Mouse (Mus musculus): ENCODE data around the gene Sgsm1. TPM values are rescaled to one million over a fixed set of nuclear protein-coding genes. Genes with fewer than 3 reads are reported as not detected.
A peak's percentile ranks its signal among the peaks of the same experiment; 100 is the strongest.

Sgsm1 gene
- polyA plus RNA-seq, 1 experiment from 2014 or later: 14.8 TPM

GRCm38 (mm10) chr5:113309491-113310376, 852 bp downstream of the Sgsm1 start:
- H3K9ac ChIP-seq: peak overlapping the region; percentile 79
- peak overlapping the region; percentile 91 for H3K4me2 ChIP-seq
- ATAC-seq (ENCODE audit: low FRiP score): no peak
- H3K36me3 ChIP-seq (replicated peaks): no peaks in the 10 kb centered on the region
- peaks cover 27% of the 10 kb centered on the region for H3K27me3 ChIP-seq
- WGBS: 62% methylated on average over 22 of the region's 22 CpGs
- no peak overlapping the region for H3K27ac ChIP-seq
- 0 out of 2 replicates have a peak, but pooled peaks cover 3% of the 10 kb centered on the region for H3K9me3 ChIP-seq
- peak overlapping the region; percentile 68 for H3K4me3 ChIP-seq (replicated peaks)
- peaks cover 50% of the 10 kb centered on the region for H3K4me1 ChIP-seq

GRCm38 (mm10) chr5:113306750-113307477, 3.7 kb downstream of the Sgsm1 start:
- ATAC-seq (ENCODE audit: low FRiP score): peak; percentile 84
- Histone ChIP-seq H3K4me2 (peak overlapping the region; percentile 60), H3K4me1 (peaks cover 52% of the 10 kb centered on the region), H3K9me3 (no peaks in the 10 kb centered on the region), H3K27me3 (peaks cover 27% of the 10 kb centered on the region), H3K4me3 (replicated peaks) (peak overlapping the region; percentile 34), H3K36me3 (replicated peaks) (no peaks in the 10 kb centered on the region), H3K27ac (peak overlapping the region; percentile 93), H3K9ac (peak overlapping the region; percentile 36)
- 1% methylated on average over 25 of the region's 25 CpGs for WGBS

DNA sequence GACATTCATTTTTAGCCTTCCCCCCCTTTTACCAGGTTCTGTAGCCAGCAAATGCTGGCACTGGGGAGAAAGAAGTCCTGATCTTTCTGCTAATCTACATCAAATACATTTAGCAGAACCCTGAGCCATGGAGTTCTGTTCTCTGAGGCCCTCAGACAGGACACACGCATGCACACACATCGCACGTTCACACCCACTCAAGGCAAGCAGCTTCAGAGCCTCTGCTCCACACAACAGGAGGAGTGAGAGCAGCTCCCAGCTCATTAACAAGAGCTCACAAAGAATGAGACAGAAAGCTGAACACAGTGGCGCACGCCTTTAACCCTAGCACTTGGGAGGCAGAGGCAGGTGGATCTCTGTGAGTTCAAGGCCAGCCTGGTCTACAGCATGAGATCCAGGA, 6.1 kb downstream of the Sgsm1 start:
- no peak overlapping the region for H3K4me2 ChIP-seq
- H3K4me3 ChIP-seq (replicated peaks): no peak overlapping the region
- H3K9me3 ChIP-seq: no peaks in the 10 kb centered on the region
- peaks cover 44% of the 10 kb centered on the region for H3K4me1 ChIP-seq
- WGBS: 83% methylated on average over 5 of the region's 5 CpGs
- ATAC-seq (ENCODE audit: low FRiP score): no peak
- peak overlapping the region; percentile 9; the same call in 1 of the 2 replicates for H3K27ac ChIP-seq
- H3K36me3 ChIP-seq (replicated peaks): no peaks in the 10 kb centered on the region
- no peak overlapping the region for H3K9ac ChIP-seq
- peaks cover 30% of the 10 kb centered on the region for H3K27me3 ChIP-seq

DNA sequence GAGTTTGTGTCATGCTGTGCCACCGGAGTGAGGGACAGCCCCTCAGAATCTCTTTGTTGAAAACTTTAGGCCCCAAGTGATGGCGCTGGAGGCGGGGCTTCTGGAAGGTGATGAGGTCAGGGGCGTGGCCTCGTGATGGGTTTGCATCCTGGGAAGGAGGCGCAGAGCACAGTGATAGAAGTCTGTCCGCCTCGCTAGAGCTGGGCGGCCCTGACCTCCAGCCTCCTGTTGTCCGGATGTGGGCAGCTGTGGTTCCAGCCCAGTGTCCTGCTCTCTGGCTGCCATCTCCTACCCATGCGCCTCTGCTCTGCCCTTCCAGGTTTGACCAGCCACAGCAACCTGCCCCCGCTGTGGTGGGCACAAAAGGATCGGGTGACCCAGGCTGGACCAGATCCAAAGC, 8.7 kb downstream of the Sgsm1 start:
- no peak for ATAC-seq (ENCODE audit: low FRiP score)
- H3K4me1 ChIP-seq: peaks cover 25% of the 10 kb centered on the region
- H3K4me3 ChIP-seq (replicated peaks): no peak overlapping the region
- no peak overlapping the region for H3K4me2 ChIP-seq
- H3K36me3 ChIP-seq (replicated peaks): no peaks in the 10 kb centered on the region
- 16% methylated on average over 13 of the region's 13 CpGs for WGBS
- H3K9me3 ChIP-seq: no peaks in the 10 kb centered on the region
- H3K27me3 ChIP-seq: peaks cover 33% of the 10 kb centered on the region; the same call in 1 of the 2 replicates
- H3K9ac ChIP-seq: no peak overlapping the region; the same call in 1 of the 2 replicates
- no peak overlapping the region for H3K27ac ChIP-seq

DNA sequence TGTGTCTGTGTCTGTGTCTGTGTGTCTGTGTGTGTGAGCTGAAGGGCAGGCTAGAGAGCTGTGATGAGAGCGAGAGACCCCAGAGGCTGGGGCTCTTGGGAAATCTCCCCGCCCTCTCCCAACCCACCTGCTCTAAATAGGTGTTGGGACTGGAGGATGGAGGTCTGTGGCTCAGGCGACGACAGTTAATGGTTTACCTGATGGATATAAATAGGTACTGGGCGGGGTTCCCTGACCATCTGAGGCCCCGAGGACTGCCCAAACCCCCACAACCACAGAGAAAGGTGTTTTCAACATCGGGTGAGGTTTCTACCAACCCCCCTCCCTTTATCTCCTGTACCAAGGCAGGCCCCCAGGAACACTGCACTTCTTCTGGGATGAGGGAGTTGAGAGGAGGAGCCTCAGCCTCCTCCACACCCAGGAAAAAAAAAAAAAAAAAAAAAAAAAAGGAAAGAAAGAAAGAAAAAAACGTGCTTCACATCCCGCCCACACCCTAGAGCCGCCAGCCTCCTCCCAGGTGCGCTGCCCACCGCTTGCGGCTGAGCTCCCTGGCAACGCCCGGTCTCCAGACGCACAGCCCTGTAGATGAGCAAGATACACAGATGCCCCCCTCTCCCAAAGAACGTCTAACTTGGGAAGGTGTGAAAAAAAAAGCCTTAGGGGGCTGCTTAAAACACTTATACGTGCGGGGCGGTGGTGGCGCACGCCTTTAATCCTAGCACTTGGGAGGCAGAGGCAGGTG, 10.3 kb downstream of the Sgsm1 start:
- Histone ChIP-seq H3K27ac (no peak overlapping the region), H3K9ac (no peak overlapping the region), H3K9me3 (no peaks in the 10 kb centered on the region), H3K36me3 (replicated peaks) (no peaks in the 10 kb centered on the region), H3K4me2 (no peak overlapping the region), H3K4me3 (replicated peaks) (no peak overlapping the region), H3K27me3 (peaks cover 33% of the 10 kb centered on the region; the same call in 1 of the 2 replicates), H3K4me1 (peaks cover 20% of the 10 kb centered on the region)
- no peak for ATAC-seq (ENCODE audit: low FRiP score)
- WGBS: 89% methylated on average over 22 of the region's 22 CpGs

DNA sequence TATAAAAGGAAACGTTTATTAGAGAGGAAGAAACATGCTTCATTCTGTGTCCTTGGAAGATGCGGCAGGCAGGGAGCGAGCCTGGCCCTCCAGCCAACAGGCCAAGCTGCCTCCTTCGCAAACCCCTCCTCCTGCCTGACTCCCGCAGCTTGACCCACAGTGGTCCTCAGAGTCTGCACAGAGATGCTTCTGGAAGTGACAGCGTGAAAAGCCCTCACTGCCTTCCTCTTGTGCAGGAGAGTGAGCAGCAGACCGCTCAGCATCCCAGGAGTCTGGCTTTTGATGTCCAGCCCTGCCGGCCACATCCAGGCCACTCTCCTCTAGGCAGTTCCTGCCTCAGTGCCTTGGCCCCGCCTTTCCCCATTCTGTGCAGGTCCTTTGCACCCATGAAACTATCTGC, 11.2 kb downstream of the Sgsm1 start:
- Histone ChIP-seq H3K9ac (no peak overlapping the region), H3K4me3 (replicated peaks) (no peak overlapping the region), H3K27me3 (peaks cover 33% of the 10 kb centered on the region; the same call in 1 of the 2 replicates), H3K27ac (no peak overlapping the region), H3K4me2 (no peak overlapping the region), H3K9me3 (no peaks in the 10 kb centered on the region), H3K36me3 (replicated peaks) (no peaks in the 10 kb centered on the region), H3K4me1 (peaks cover 20% of the 10 kb centered on the region)
- no peak for ATAC-seq (ENCODE audit: low FRiP score)
- WGBS: 50% methylated on average over 9 of the region's 9 CpGs

DNA sequence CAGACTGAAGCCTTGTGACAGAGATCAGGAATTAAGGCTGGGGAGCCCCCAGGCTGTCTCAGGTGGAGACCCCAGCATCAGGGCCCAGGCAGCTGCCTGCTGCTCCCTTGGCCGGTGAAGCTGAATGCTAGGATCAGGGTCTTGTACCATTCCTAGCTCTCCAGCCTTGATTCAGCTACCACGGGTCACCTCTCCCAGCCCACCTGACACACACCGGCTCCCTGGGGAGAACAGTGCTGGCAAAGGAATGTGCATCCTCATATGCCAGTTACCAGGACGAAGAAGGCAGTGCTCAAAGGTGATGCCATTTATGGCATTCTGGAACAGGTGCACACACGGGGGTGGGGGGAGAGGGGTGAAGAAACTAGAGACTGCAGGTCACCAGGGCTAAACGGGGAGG, 11.8 kb downstream of the Sgsm1 start:
- no peaks in the 10 kb centered on the region for H3K9me3 ChIP-seq
- peaks cover 20% of the 10 kb centered on the region for H3K4me1 ChIP-seq
- no peak for ATAC-seq (ENCODE audit: low FRiP score)
- H3K27me3 ChIP-seq: peaks cover 33% of the 10 kb centered on the region; the same call in 1 of the 2 replicates
- H3K4me2 ChIP-seq: no peak overlapping the region
- no peaks in the 10 kb centered on the region for H3K36me3 ChIP-seq (replicated peaks)
- H3K9ac ChIP-seq: no peak overlapping the region
- no peak overlapping the region for H3K27ac ChIP-seq
- no peak overlapping the region for H3K4me3 ChIP-seq (replicated peaks)
- WGBS: 81% methylated on average over 6 of the region's 6 CpGs

- no peak overlapping the region for H3K4me2 ChIP-seq
- peaks cover 20% of the 10 kb centered on the region for H3K4me1 ChIP-seq
- no peaks in the 10 kb centered on the region for H3K36me3 ChIP-seq (replicated peaks)
- H3K9ac ChIP-seq: no peak overlapping the region
- H3K27me3 ChIP-seq: peaks cover 33% of the 10 kb centered on the region; the same call in 1 of the 2 replicates
- WGBS: 28% methylated on average over 12 of the region's 12 CpGs
- no peak for ATAC-seq (ENCODE audit: low FRiP score)
- H3K27ac ChIP-seq: no peak overlapping the region
- H3K9me3 ChIP-seq: no peaks in the 10 kb centered on the region
- H3K4me3 ChIP-seq (replicated peaks): no peak overlapping the region
Measured at GRCm38 (mm10) chr5:113298040-113298439, 12.5 kb downstream of the Sgsm1 start.

GRCm38 (mm10) chr5:113295791-113296190, 14.8 kb downstream of the Sgsm1 start:
- Histone ChIP-seq H3K36me3 (replicated peaks) (no peaks in the 10 kb centered on the region), H3K27me3 (peaks cover 43% of the 10 kb centered on the region), H3K9me3 (no peaks in the 10 kb centered on the region), H3K4me1 (peaks cover 21% of the 10 kb centered on the region; the same call in 1 of the 2 replicates), H3K27ac (no peak overlapping the region), H3K9ac (no peak overlapping the region), H3K4me2 (no peak overlapping the region), H3K4me3 (replicated peaks) (no peak overlapping the region)
- peak; percentile 54; the same call in 1 of the 2 replicates for ATAC-seq (ENCODE audit: low FRiP score)
- WGBS: 46% methylated on average over 4 of the region's 4 CpGs

GRCm38 (mm10) chr5:113294575-113294974, 16.0 kb downstream of the Sgsm1 start:
- H3K4me1 ChIP-seq: peaks cover 21% of the 10 kb centered on the region; the same call in 1 of the 2 replicates
- no peaks in the 10 kb centered on the region for H3K9me3 ChIP-seq
- H3K4me2 ChIP-seq: no peak overlapping the region
- WGBS: 90% methylated on average over 5 of the region's 5 CpGs
- H3K9ac ChIP-seq: no peak overlapping the region
- no peak for ATAC-seq (ENCODE audit: low FRiP score)
- H3K27ac ChIP-seq: no peak overlapping the region
- no peak overlapping the region for H3K4me3 ChIP-seq (replicated peaks)
- H3K36me3 ChIP-seq (replicated peaks): no peaks in the 10 kb centered on the region
- H3K27me3 ChIP-seq: peaks cover 46% of the 10 kb centered on the region

DNA sequence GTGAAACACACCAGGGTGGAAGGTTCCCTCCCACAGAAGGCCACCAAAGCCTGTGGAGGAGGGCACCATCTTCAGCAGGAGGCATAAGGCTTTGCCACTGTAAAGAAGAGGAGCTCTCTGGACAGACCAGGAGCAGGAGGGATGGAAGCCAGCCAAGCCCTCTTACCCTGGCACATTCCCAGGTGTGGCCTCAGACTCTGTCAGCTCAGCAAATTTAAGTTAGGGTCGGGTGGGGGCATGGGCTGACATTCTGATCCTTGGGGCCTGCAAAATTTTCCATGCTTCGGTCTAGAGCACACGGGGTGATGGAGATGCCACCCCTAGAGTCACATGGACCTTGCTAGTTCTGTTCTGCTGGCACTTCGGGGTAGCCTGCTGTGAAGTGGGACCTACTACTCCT, 17.1 kb downstream of the Sgsm1 start:
- Histone ChIP-seq H3K9me3 (no peaks in the 10 kb centered on the region), H3K9ac (no peak overlapping the region), H3K27ac (no peak overlapping the region), H3K36me3 (replicated peaks) (no peaks in the 10 kb centered on the region), H3K4me3 (replicated peaks) (no peak overlapping the region), H3K4me2 (no peak overlapping the region), H3K4me1 (peaks cover 21% of the 10 kb centered on the region; the same call in 1 of the 2 replicates), H3K27me3 (peaks cover 47% of the 10 kb centered on the region)
- ATAC-seq (ENCODE audit: low FRiP score): no peak
- 80% methylated on average over 4 of the region's 4 CpGs for WGBS

DNA sequence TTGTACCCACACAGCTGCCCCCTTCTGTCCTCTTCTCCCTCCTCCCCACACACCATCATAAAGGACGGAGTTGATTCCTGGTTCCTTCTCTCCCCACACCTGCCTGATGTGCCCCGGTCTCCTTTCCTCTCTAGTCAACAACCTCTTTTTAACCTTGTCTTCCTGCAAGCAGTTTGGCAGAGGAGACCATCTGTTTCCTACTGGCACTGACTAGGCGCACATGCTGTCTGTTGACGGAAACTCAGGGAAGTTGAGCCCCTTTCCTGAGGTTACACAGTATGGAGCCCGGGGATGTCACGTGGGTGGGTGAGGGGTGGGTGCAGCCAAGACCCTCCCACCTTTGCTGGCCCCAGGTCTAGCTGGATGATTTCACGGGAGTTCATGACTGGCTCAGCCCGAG, 17.8 kb downstream of the Sgsm1 start:
- Histone ChIP-seq H3K9me3 (no peaks in the 10 kb centered on the region), H3K27me3 (peaks cover 47% of the 10 kb centered on the region), H3K4me3 (replicated peaks) (no peak overlapping the region), H3K36me3 (replicated peaks) (no peaks in the 10 kb centered on the region), H3K27ac (no peak overlapping the region), H3K9ac (no peak overlapping the region), H3K4me1 (peaks cover 15% of the 10 kb centered on the region; the same call in 1 of the 2 replicates), H3K4me2 (no peak overlapping the region)
- WGBS: 60% methylated on average over 8 of the region's 8 CpGs
- ATAC-seq (ENCODE audit: low FRiP score): no peak

All from forebrain, embryonic 12.5 days (tissue).